Mouse (Mus musculus) neural tube, embryonic 11.5 days (tissue): ENCODE data around the gene Itgb2l. TPM values are rescaled to one million over a fixed set of nuclear protein-coding genes. Genes with fewer than 3 reads are reported as not detected.

Source experiments
- ATAC-seq: fragments of 200-750 bp; cut with Nextera tagmentation; 2 replicates; pipeline ENCODE4 v1.8.0; 2017; ENCODE audit warnings: moderate number of reproducible peaks, mild to moderate bottlenecking, moderate TSS enrichment, moderate library complexity; ENCODE audit not compliant: insufficient read depth, low FRiP score, low TSS enrichment
- DNase-seq: peaks from one replicate; pipeline ENCODE4 v3.0.0-alpha.2; 2015; ENCODE audit warnings: low spot score
- H3K27ac ChIP-seq: fragments of 300-500 bp; sonication (generic); 2 replicates; pipeline ENCODE4 v1.5.1; 2014; ENCODE audit warnings: low read depth, mild to moderate bottlenecking, low read length
- H3K27me3 ChIP-seq: fragments of 300-500 bp; sonication (generic); 2 replicates; pipeline ENCODE4 v1.6.1; 2014; ENCODE audit warnings: mild to moderate bottlenecking, low read length, mixed read lengths; ENCODE audit not compliant: control insufficient read depth, insufficient read depth
- H3K36me3 ChIP-seq: fragments of 300-500 bp; sonication (generic); 2 replicates; pipeline ENCODE4 v1.6.1; 2014; ENCODE audit warnings: mild to moderate bottlenecking, low read length, moderate library complexity, mixed read lengths; ENCODE audit not compliant: control insufficient read depth, insufficient read depth
- H3K4me1 ChIP-seq: fragments of 300-500 bp; sonication (generic); 2 replicates; pipeline ENCODE4 v1.6.1; 2014; ENCODE audit warnings: low read length, mixed read lengths; ENCODE audit not compliant: control insufficient read depth, insufficient read depth
- H3K4me2 ChIP-seq: fragments of 300-500 bp; sonication (generic); 2 replicates; pipeline ENCODE4 v1.6.1; 2014; ENCODE audit warnings: low read depth, mild to moderate bottlenecking, moderate library complexity
- H3K4me3 ChIP-seq: fragments of 300-500 bp; sonication (generic); 2 replicates; pipeline ENCODE4 v1.5.1; 2014; ENCODE audit warnings: low read depth, low read length
- H3K9ac ChIP-seq: fragments of 300-500 bp; sonication (generic); 2 replicates; pipeline ENCODE4 v1.6.1; 2014; ENCODE audit warnings: mild to moderate bottlenecking, low read length
- H3K9me3 ChIP-seq: fragments of 300-500 bp; sonication (generic); 2 replicates; pipeline ENCODE4 v1.6.1; 2016; ENCODE audit warnings: low read length; ENCODE audit not compliant: control insufficient read depth
- WGBS: fragments of 180-500 bp; shearing (Covaris S2); extraction: QIAGEN DNeasy Blood & Tissue Kit; methylation state at CpG from one replicate; pipeline ENCODE4 v1.1.7; 2014; 5-methylcytosine and 5-hydroxymethylcytosine counted together
- polyA plus RNA-seq: library from polyadenylated mRNA; unstranded; fragments of >200 nt; fragmentation: Nextera tagmentation; extraction: Ambion mirVana; gene quantifications from 2 replicates; pipeline ENCODE4 v1.2.1, GENCODE M21; 2014

Itgb2l gene
- polyA plus RNA-seq = not detected in 2 replicates

DNA sequence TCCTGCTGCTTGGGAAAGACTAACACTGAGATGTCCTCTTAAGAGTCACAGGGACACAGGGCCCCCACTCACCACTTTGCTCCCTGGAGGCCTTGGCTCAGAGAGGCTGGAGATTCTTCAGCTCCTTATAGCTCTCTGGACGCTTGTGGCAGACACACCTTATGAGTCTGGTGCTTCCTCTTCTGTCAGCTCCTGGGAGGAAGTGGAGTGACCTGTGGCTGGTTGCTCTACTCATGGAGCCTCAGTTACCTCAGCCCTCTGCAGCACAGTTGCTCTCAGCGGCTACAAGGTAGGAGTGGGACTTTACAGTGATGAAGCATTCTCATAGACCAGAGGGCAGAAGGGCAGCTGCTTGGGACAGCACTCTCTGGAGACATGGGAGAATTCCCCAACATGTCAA is at the start of gene Itgb2l:
Gene Itgb2l (minus strand): TSS at position 152 of the 400 bp plus-strand sequence.
- H3K36me3 ChIP-seq = no peaks in the 10 kb centered on the region
- H3K4me2 ChIP-seq = no peak within 1 kb of the TSS
- ATAC-seq = no peak
- no peaks in the 10 kb centered on the region for H3K27me3 ChIP-seq
- no peak within 1 kb of the TSS for H3K9ac ChIP-seq
- no peak for DNase-seq
- H3K4me3 ChIP-seq = no peak within 1 kb of the TSS
- no peak within 1 kb of the TSS for H3K27ac ChIP-seq
- no peaks in the 10 kb centered on the region for H3K9me3 ChIP-seq
- H3K4me1 ChIP-seq = no peaks in the 10 kb centered on the region
- 78% methylated on average over 2 of the region's 2 CpGs for WGBS

DNA sequence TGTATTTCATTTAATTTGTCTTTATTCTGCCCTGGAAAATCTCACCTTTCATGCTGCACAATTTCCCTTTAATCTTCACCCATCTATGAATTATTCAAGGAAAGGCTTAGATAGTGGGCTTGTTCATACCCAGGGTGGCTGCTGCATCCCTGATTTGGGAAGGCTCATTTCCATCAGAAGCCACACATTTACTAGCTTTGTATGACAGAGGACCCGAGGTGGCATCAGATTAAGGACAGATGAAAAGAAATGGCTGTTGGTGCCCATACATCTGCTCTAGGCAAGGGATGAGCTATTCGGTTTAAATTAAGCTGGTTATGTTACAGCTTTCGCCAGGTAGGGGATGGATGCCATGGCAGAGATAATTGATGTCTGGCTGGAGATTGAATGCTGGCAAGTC is 48.1 kb upstream of the Itgb2l start:
- DNase-seq = no peak
- no peak overlapping the region for H3K4me3 ChIP-seq
- H3K27ac ChIP-seq = no peak overlapping the region
- H3K9me3 ChIP-seq = no peaks in the 10 kb centered on the region
- no peaks in the 10 kb centered on the region for H3K36me3 ChIP-seq
- WGBS = 92% methylated on average over 3 of the region's 3 CpGs
- no peak overlapping the region for H3K4me2 ChIP-seq
- no peaks in the 10 kb centered on the region for H3K4me1 ChIP-seq
- H3K9ac ChIP-seq = no peak overlapping the region
- no peaks in the 10 kb centered on the region for H3K27me3 ChIP-seq
- ATAC-seq = no peak

DNA sequence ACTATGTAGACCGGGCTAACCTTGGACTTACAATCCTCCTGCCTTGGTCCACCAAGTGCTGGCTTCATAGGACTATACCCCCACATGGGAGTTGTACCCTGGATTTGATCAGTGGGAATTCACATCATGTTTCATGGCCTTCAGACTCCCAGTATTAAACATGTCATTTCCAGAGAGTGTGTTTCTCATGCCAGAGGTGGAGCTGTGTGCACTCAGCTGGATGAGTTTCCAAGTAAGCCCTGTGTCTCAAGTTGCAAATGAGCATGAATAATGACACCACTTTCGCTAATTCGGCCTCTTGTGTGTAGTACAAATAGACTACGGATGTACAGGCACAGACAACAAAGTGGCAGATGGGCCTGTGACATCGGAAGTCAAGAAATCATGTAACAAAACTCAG is 44.6 kb upstream of the Itgb2l start:
- no peak for DNase-seq
- 79% methylated on average over 5 of the region's 5 CpGs for WGBS
- no peaks in the 10 kb centered on the region for H3K36me3 ChIP-seq
- no peak for ATAC-seq
- no peaks in the 10 kb centered on the region for H3K9me3 ChIP-seq
- H3K4me3 ChIP-seq = no peak overlapping the region
- no peak overlapping the region for H3K9ac ChIP-seq
- H3K27ac ChIP-seq = no peak overlapping the region
- H3K27me3 ChIP-seq = no peaks in the 10 kb centered on the region
- no peaks in the 10 kb centered on the region for H3K4me1 ChIP-seq
- no peak overlapping the region for H3K4me2 ChIP-seq

DNA sequence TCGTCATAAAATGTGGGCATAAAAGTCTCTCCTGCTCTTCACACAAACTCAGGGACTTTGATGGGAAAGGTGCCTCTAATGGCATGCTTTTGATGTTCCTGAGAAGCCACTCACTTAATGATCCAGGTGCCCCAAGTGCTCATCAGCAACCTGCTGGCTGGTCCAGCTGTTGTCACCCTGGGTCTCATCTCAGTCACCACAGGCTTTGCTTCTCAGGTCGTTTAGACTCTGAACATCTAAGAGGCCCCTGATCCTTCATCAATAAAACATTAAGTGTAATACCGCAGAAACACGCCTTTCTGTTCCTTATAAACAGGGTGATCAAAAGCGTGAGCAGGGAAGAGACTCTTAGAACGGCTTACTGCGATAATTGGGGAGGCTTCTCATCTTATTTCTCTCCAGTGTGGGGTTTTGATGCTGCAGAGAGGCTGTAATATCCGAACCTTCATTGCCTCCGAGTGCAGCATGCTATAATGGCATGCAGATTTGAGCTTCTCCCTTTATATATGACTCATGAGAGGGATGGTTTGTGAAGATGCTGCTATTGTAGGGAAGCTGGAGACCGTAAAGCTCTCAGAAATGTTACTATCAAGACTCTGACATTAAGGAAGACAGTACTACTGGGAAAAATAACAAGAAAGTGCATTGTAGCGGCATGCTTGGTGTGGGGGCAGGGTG is 43.7 kb upstream of the Itgb2l start:
- DNase-seq = no peak
- Histone ChIP-seq H3K9me3 (no peaks in the 10 kb centered on the region), H3K4me1 (no peaks in the 10 kb centered on the region), H3K27ac (no peak overlapping the region), H3K9ac (no peak overlapping the region), H3K27me3 (no peaks in the 10 kb centered on the region), H3K4me3 (no peak overlapping the region), H3K4me2 (no peak overlapping the region), H3K36me3 (no peaks in the 10 kb centered on the region)
- ATAC-seq = no peak
- 76% methylated on average over 11 of the region's 11 CpGs for WGBS

DNA sequence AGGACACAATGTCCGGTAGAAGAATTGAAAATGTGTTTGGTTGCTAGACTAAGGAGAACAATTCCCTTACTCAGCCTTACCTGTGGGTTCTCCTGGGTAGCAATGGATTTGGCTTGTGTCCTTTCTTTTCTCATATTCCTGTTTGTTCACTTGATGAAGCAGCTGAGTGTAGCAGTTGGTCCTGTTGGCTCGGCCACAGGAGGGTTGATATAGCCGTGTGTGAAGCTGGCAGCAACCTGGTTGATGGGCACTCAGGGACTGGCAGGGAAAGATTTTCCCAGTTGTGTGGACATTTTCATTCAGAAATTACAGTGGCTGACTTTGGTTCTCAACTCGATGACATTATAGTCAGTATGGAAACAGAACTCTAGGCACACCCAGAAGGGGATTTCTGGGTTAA is 38.4 kb upstream of the Itgb2l start:
- H3K4me1 ChIP-seq = no peaks in the 10 kb centered on the region
- H3K27me3 ChIP-seq = no peaks in the 10 kb centered on the region
- H3K4me2 ChIP-seq = no peak overlapping the region
- H3K27ac ChIP-seq = no peak overlapping the region
- 93% methylated on average over 4 of the region's 4 CpGs for WGBS
- H3K9me3 ChIP-seq = no peaks in the 10 kb centered on the region
- ATAC-seq = no peak
- no peak for DNase-seq
- H3K9ac ChIP-seq = no peak overlapping the region
- no peaks in the 10 kb centered on the region for H3K36me3 ChIP-seq
- H3K4me3 ChIP-seq = no peak overlapping the region

DNA sequence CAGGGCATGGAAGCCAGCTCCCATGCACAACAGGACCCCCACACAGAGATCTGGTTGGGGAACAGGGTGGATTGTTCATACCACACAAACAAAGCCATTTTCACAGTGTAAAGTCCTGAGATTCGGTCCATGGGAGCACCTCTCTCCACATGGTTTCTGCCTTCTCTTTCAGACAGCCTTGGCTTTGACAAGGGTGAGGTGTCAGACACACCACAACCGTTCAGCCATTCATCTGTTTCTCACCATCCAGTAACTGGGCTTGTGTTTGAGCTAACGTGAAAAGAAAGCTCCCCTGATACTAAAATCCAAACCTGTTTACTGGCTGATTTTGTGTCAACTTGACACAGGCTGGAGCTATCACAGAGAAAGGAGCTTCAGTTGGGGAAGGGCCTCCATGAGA is 30.8 kb upstream of the Itgb2l start:
- H3K4me2 ChIP-seq = no peak overlapping the region
- H3K9ac ChIP-seq = no peak overlapping the region
- DNase-seq (no peak), ATAC-seq (no peak)
- no peaks in the 10 kb centered on the region for H3K36me3 ChIP-seq
- H3K4me3 ChIP-seq = no peak overlapping the region
- no peaks in the 10 kb centered on the region for H3K4me1 ChIP-seq
- H3K27ac ChIP-seq = no peak overlapping the region
- H3K27me3 ChIP-seq = no peaks in the 10 kb centered on the region
- no peaks in the 10 kb centered on the region for H3K9me3 ChIP-seq
- WGBS = 64% methylated on average over 3 of the region's 3 CpGs

DNA sequence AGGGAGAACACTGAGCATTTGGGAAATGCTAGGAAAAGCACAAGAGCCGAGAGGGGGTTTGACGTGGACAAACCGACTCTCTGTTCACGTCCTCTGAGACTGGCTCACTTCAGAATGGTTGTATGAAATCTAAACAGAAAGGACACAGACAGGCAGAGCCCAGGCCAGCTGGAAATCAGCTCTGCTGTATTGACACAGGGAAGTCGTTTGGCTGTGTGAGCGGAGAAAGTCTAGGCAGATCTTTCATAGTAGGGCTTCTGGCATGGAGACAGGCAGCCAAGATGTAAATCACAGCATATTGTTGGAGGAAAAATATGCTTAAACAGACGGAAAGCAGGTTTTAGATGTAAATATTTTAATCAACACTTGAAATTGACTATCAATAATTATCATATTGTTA is 29.4 kb upstream of the Itgb2l start:
- no peak overlapping the region for H3K4me3 ChIP-seq
- DNase-seq = peak; percentile 31
- no peaks in the 10 kb centered on the region for H3K36me3 ChIP-seq
- H3K9ac ChIP-seq = no peak overlapping the region
- 50% methylated on average over 7 of the region's 7 CpGs for WGBS
- ATAC-seq = no peak
- H3K9me3 ChIP-seq = no peaks in the 10 kb centered on the region
- no peak overlapping the region for H3K4me2 ChIP-seq
- no peak overlapping the region for H3K27ac ChIP-seq
- no peaks in the 10 kb centered on the region for H3K4me1 ChIP-seq
- H3K27me3 ChIP-seq = no peaks in the 10 kb centered on the region

DNA sequence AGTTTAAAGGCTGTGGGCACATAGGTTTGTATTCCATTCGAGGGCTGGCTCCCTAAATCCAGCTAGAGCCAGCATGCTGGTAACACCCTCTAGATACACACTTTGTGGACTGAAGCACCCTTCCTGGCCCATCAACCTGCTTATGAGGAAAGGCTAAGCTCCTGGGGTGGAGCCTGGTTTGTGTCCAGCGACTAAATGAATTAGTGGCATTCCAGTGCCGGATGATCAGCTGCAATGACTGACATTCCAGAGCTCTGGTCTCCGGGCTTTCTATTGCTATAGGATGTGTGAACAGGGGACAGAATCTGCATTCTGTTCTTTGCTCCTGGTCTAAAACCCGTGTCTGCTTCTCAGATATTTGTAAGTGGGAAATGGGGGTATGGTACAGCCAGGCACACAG is 28.9 kb upstream of the Itgb2l start:
- DNase-seq (no peak), ATAC-seq (no peak)
- H3K9me3 ChIP-seq = no peaks in the 10 kb centered on the region
- no peak overlapping the region for H3K4me2 ChIP-seq
- H3K36me3 ChIP-seq = no peaks in the 10 kb centered on the region
- H3K4me1 ChIP-seq = no peaks in the 10 kb centered on the region
- H3K9ac ChIP-seq = no peak overlapping the region
- H3K27ac ChIP-seq = no peak overlapping the region
- 40% methylated on average over 5 of the region's 5 CpGs for WGBS
- H3K4me3 ChIP-seq = no peak overlapping the region
- no peaks in the 10 kb centered on the region for H3K27me3 ChIP-seq

DNA sequence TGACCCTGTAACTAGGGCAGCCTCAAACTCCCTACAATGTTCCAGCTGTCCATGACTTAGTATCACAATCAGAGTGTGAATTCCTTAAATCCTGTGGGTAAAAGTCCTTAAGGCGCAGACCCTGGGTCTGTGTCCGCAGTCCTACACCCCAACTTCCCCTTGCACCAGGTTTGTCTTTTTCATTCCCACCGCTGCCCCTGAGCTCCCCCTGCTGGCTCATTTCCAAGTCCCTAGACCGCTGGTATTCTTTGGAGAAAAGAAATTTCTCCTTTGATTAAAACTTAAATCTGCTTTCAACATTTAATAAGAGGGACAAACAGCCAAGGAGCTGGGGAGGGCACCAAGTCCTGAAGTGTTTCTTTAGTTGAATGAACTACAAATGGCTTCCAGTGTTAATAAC is 26.2 kb upstream of the Itgb2l start:
- H3K9me3 ChIP-seq = no peaks in the 10 kb centered on the region
- H3K27ac ChIP-seq = no peak overlapping the region
- no peak for DNase-seq
- ATAC-seq = no peak
- 59% methylated on average over 4 of the region's 4 CpGs for WGBS
- H3K27me3 ChIP-seq = no peaks in the 10 kb centered on the region
- no peaks in the 10 kb centered on the region for H3K4me1 ChIP-seq
- no peak overlapping the region for H3K4me2 ChIP-seq
- H3K36me3 ChIP-seq = no peaks in the 10 kb centered on the region
- no peak overlapping the region for H3K4me3 ChIP-seq
- no peak overlapping the region for H3K9ac ChIP-seq
